Mouse (Mus musculus) adrenal gland, postnatal 36 days (tissue): ENCODE results near the gene Pum1. TPM values are rescaled to one million over a fixed set of nuclear protein-coding genes. Genes with fewer than 3 reads are reported as not detected.

Experiments used
- DNase-seq, 2 experiments: peaks; one replicate each; pipeline ENCODE4 v3.0.0; 2021; ENCODE audit warnings: mixed read lengths in 1 of 2
- total RNA-seq, 2 experiments: library from RNA; stranded (reverse); gene quantifications; 2 replicates each; pipeline ENCODE4 v1.2.3; 2021

Gene Pum1
- total RNA-seq, 2 experiments from 2014 or later = 77.2 to 80.1 TPM

DNA sequence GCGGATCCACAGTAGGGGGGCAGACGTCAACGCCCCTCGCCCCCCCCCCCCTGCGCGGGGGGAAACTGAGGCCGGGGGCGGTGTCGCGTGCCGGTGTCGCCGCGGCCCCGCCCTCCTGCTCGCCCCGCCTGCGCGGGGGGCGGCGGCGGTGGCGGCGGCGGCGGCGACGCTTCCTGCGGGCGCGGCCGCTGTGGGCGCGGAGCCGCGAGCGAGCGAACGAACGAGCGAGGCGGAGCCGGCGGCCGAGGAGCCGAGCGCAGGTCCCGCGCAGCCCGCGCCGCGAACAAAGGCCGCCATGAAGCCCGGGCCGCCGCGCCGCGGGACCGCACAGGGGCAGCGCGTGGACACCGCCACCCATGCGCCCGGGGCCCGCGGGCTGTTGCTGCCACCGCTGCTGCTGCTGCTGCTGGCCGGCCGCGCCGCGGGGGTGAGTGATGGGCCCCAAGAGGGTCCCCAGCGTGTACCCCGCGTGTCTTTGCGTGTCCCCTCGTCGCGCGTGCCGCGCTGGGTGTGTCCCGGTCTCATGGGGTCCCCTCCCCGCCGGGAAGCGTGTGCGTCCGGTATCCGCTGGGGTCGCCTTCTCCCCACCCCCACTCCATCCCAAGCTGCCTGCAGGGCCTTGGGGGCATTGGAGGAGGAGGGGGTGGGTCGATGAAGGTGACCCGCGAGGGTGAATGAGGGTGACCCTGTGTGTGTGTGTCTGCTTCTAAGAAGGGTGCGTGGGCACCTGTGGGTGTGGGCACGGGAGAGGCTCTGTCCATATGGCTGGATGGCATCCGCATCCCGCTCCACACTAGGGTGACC is 129.5 kb downstream of the Pum1 start, which contains the start of gene Sdc3:
Sdc3 (plus strand) TSS at position 162 of the 804 bp plus-strand sequence.
- DNase-seq = peak; percentile 66 to 80

DNA sequence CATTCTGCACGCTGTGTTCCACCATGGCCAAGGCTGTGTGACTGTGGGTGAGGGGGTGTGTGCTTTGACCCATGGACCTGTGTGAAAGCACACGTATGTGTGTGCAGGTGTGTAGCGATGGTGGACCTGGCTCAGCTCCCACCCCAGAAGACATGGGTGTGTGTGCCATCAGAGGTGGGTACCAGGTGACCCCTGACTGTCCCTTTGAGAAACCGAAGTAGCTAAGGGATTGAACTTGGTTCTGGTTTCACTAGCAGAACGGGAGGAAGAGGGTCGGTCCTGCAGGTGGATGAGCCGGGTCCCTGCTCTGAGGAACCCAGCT is 130.0 kb downstream of the Pum1 start:
- DNase-seq = no peak

DNA sequence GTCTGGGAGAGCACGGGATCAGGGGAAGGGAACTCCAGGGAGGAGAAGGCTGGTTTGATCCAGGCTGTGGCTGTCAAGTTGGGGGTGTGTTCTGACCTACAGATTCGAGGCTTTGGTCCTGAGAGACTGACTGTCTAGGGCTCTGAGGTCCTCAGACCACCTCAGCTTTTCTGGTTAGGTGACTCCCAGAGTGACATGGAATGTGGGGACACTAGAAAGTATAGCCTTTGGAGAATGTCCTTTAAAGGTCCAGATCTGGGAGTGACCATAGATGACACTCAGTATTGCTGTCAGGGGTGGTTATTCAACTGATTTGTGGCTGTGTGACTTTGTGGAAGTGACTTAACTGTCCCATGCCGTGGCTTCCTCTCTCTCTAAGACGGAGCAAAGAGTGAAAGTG is 131.7 kb downstream of the Pum1 start:
- DNase-seq = no peak

DNA sequence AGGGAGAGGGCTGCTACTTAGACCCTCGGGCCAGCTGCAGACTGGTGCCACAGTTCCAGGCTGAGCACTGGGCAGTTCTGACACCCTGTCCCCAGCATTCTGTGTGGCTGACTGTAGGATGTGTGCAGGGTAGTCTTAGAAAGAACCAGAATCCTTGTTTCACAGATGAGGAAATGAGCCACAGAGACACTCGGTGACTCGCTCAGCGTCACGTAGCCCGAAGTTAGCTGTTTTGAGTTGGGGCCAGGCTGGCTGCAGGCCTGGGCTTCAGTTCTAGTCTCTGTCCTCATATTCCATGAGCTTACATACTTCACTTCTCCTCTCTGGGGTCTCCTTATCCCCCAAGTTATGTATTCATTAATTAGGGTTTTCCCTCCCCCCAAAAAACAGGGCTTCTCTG is 132.8 kb downstream of the Pum1 start:
- peak in 1 of 2 experiments; percentile 34 for DNase-seq

DNA sequence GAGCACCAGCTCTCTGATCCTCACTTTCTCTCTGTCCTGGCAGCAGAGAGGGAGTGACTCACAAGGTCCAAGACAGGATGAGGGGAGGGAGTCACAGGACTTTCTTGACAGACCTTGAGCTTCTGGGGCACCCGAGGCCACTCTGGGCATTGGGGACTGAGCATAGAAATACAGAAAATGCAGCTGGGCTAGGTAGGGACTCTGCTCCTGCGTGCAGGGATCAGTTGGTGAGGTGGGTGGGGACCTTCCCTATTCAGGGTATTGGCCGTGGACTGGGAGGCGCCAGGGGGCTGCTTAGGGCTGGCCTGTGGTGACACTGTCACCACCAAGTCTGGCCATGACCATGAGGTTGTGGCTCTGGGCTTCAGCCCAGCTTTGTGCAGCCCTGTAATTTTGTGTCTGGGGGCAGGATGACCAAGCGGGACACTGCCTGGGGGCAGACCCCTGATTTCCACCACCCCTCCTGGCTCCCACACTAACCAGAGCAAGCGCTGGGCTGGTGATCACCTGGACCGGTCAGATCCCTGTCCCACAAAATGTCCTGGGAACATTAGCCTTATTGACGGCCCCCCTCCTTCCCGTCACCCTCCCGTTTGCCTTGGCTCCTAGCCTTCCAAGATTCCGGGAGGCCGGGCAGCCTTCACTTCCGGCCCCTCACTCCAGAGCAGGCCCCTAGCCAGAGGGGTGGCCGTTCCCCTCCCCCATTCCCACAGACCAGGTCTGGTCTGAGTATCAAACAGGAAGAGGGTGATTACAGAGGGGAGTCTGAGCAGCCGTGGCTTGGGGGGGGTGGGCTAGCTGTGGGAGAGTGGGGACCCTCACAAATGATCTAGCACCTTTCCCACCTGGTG is 134.3 kb downstream of the Pum1 start:
- peak; percentile 77 to 78 for DNase-seq

DNA sequence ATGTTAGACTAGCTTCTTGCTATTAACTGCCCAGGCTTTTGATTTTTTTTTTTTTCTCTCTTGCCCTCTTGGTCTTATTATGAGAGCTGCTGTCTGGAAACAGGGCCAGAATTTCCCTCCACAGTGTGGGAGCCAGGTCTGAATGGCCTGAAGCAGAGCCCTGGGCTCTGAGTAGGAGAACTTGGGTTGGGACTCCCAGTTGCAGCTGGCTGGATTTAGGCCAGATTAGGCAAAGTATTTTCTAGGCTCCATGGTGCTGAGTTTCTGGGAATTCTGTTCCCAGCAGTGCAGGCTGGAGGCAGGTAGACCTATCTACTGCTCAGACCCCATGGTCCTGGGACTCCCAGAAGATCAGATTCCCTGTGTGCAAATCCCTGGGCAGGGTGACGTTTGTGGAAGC is 135.3 kb downstream of the Pum1 start:
- DNase-seq = peak in 1 of 2 experiments; percentile 41

DNA sequence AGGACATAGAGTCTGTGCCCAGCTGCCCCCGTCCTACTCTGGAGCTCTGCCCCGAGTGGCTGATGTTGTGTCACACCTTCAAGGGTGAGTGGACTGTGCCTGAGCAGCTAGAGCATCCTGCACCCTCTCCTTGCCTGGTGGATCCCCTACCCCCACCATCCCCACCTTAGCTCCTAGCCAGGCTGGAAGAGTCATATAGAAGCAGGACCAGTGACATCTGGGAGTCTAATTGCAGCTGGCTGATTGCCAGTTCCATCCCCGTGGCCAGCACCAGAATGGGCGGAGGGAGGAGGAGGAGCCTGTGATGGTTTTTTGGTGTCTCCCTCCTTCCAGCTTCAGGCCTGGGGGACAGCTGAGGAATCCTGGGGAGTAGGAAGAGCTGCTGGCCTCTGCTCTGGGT is 136.0 kb downstream of the Pum1 start:
- DNase-seq = peak; percentile 73 to 77

DNA sequence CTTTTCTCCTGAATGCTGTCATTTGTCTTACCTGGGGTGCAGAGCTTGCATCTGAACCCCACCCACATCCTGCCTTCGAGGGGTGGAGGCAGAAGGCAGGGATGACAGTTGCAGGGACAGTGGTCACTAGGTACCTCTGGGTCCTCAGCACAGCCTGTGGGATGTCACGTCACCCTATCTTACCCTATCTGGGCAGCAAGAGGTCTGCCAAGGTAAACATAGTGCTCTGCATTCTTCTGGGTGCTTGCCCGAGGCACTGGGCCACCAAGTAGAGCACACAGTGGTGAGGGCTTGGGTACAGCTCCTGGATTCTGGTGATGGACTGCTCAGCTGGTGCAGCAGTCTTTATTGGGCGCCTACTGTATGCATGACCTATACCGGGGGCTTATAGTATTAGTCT is 136.5 kb downstream of the Pum1 start:
- peak; percentile 51 to 55 for DNase-seq

DNA sequence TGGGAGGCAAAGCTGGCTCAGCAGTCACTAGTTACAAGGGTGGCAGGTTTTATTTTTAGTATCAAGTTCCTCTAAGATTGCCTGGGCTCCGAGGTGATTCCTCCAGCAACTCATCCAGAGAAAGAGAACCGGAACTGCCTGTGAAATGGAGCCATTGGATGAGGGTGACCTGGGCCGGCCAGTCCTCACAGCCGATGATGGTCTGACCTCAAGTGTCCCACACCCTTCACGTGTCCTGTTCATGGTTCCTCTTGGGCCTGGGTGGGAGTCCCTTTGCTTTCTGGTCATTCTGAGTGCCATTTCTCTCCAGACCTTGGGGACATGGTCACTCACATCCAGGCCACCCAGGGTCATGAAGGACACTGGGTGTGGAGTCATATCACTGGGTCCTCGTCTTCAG is 137.0 kb downstream of the Pum1 start:
- peak in 1 of 2 experiments; percentile 31 for DNase-seq

DNA sequence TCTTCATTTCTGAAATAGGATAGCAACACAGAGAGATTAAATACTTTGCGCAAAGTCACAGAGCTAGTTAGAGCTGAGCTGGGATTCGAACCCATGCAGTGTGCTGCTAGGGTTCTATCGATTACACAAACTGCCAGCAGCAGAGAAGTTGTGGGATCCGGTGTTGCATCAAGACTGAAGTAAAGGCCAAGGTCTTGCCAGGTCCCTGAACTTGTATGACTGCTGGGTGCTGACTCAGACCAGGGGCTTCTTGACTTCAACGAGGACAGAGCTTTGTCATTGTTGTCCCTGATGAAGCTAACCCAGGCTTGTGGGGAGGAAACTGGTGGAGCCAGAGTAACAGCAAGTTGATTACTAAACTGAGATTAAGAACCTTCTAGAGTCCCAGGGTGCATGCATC is 138.1 kb downstream of the Pum1 start:
- DNase-seq = peak; percentile 77 to 82

DNA sequence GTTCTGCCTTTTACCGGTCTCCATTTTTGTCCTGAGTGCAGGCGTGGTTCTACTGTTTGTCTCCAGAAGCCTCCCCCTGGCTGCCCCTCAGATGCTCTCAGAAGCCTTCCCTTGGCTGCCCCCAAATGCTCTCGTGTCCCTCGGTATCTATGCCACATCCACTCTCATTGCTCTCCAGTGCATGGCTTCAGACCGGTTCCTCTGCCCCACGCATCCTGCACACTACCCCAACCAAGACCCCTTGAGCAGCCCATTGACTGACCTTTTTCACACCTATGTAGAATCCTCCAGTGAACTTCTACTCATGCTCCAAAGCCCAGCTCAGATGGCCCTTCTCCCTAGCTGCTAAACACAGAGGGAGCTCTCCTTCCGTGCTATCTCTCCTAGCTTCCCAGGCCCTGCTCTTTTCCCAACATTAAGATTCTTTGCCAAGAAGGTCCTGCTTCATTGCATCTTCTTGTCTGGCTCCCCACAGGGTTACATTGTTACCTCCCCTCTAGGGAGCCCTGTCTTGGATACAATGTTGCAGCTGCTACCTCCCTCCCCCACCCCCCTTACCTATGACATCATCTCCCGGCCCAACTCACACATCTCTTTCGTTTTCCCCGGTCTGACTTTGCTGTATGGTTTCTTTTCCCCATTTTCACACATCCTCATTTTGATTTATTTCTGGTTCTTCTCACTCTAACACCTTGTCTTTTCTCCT is 138.7 kb downstream of the Pum1 start:
- no peak for DNase-seq

DNA sequence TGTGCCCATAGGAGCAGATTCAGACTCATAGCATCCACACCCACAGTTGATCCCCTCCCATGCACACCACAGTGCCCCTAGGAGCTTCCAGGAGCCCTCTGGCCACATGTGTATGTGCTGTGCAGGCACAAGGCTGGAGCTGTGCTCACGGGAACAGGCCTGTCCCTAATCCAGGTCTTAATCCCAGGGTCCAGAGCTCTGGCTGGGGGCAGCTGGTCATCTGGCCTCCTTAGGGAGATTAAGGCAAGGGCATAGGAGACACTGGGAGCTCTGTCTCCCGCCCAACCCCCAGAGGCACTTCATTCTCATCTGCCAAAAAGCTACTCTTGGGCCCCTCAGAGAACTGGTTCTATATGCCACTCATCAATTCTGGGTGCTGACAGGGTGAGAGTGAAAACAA is 140.5 kb downstream of the Pum1 start:
- DNase-seq = no peak

DNA sequence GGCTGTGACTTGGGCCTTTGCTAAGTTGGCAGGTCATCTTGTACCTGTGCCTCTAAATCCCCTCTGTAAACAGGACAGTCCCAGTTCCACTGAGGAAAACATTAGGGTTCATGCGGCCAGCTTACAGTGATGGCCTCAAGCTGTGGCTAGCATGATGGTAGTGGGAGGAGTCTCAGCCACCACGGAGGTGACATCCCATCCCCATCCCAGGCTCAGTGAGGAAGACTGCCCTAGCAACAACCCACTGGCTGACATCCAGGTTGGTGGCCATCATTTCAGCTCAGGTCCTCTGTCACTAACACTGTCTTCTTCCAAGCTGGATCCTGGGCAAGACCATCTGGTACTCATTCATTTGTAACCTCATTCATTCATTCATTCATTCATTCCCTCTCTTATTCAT is 141.2 kb downstream of the Pum1 start:
- DNase-seq = no peak

DNA sequence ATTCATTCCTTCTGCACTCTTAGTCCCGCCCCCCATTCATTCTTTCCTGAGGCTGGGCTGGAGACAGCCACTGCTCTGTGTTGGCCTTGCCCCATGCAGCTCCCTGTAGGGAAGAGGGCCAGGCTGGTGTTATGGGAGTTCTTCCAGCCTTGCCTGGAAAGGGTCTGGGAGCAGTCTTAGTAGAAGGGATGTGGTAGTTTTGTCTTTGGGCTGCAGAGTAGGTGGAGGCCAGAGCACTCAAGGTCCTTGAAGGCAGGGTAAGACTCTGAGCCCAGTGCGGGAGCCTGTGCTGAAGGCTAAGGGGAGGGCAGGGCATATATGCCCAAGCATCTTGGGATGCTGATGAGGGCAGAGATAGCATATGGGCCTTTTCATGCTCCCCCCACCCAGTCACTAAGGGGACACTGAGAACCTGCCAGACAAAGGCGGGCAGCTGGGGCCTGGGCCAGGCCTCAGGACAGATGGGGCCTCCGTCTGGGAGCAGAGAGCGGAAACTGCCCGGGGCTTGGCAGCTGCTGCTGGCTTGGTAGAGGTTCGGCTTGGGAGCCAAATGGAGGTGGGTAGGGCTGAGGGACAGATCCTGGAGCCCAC is 141.7 kb downstream of the Pum1 start:
- peak; percentile 65 to 71 for DNase-seq

DNA sequence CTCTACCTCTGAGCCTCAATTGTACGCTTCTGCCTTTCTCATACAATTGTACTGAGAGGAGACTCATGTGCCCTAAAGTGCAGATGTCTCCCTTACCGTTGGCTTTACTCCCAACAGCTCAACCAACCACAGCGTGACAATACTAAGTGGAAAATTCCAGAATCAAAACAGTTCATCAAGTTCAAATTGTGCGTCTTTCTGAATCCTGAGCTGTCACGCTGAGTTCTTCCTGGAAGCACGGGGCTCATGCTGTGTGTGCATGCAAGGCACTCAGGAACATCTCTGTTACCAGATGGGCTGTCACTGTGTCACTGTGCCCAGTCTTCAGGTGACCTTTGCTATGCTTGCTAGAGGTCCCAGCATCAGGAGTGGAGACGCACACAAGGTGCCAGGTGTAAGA is 142.6 kb downstream of the Pum1 start:
- DNase-seq = peak in 1 of 2 experiments; percentile 18

DNA sequence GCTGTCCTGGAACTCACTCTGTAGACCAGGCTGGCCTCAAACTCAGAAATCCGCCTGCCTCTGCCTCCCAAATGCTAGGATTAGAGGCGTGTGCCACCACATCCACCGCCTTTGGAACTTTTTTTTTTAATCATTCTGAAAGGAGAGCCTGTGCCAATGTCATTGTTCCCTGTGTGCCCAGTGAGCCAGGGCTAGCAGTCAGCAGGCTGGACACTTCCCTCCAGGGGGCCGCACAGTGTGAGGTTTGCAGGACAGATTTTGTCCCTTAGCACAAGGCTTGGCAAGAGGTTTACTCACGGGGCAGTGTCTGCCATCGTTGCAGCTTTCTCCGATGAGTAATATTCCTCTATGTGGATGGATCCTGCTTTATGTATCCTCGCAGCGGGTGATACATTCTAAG is 143.6 kb downstream of the Pum1 start:
- no peak for DNase-seq

DNA sequence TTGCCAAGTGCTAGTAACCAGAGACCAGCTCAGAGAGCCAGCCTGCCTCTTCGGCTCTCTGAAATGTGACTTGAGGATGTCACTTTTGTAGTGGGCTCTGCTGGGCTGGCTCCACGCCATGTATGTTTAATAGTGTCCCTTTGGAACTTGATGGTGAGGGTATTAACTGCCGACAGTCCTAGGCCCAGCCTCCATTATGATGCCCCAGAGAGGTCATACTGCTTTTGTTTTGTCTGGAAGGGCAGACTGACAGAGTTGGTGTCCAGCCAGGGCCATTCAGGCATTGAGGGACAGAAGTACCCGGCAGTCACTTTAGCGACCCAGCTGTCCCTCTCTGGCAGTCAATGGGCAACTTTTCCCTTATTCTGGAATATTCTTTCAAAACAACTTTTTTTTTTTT is 146.7 kb downstream of the Pum1 start:
- DNase-seq = no peak

DNA sequence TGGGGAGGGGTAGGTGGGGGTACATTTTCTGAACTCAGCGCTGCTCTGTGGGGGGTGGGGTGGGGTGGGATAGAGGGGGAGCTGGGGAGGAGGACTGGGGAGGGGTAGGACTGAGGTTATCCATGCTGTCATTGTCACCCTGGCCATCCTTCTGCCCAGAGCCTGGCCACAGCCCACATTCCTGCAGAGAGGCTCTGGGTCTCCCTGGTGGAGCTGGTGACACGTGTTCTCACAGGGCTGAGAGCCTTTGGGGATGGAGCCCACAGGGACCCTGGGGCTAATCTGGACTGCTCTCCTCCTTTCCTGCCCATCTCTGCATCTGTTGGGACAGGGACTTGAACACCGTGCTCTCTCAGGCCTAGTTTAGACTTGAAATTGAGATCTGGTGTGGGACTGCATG is 147.7 kb downstream of the Pum1 start:
- DNase-seq = no peak

DNA sequence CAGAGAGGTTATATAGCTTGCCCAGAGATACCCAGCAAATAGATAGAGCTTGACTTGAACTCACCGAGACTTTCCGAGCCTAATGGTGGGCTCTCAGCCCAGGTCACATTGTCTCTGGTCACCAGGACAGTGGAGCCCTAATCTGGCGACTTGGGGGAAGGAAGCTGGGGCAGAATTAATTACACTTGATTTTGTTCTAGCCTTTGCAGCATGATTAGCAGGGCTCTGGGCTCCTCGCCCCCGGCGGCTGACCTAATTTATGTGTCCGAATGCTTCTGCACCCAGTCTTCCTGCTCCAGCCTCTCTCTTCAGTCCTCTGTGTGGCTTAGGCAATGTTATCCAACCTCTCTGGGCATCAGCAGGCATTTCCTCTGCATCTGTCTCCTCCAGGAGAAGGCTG is 148.3 kb downstream of the Pum1 start:
- no peak for DNase-seq

DNA sequence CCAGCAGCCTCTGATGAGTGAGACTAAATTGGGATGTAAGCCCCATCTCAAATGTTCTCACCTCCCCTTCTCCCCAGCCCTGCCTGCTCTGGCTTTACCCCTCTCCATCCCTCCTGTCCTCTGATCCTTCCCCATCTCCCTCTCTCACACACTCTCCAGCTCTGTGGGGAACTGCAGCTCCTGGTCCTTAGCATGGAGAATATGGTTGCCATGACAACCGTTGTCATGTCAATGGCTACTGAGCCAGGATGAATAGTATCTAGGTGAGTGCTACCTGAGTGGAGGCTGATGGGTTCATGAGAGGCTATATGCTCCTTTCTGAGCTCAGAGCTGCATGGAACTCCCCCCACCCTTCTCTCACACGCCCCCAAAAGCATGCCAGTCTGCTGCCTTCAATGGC is 150.8 kb downstream of the Pum1 start:
- no peak for DNase-seq

DNA sequence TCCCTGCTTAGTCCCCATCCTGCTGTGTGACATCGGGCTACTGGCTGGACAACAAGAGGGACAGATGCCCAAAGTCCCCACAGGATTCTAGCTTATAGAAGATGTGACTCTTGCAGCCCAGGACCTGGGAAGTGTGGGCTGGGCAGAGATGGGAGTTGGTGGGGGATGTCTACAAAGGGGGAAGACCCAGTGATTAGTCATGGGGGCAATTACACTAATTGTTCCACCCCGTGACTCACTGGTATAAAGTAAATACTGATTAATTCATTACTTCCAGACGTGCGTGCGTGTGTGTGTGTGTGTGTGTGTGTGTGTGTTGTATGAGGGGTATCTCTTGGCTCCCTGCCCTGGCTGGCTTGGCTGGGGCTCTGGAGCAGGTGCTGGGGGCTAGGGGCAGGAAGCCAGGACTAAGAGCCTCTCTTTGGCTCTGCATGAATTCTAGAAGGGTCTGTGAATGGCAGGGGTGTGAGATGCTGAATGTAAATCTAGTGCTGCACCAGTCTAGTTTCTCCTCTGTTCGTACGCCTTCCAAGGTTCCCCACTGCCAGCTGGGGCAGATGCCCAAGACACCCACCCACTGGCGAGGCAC is 151.7 kb downstream of the Pum1 start:
- DNase-seq = no peak

DNA sequence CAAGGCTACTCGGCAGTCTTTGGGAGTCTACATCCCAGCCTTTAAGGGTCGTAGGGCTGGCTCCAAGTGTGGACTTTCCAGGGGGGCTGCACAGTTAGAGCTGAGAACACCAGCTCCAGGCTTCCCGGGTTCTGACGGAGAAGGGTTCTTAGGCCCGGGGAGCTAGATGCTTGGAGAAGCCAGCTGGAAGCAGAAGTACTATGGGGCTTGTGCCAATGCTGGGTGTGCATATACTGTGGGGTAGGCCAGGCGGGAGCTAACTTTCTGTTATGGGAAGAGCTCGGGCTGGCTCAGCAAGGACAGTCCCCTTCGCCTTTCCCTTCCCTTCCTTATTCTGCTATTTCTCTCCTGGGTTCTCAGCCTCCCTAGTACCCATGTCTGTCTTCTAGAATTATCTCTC is 152.7 kb downstream of the Pum1 start:
- no peak for DNase-seq
